Mouse (Mus musculus): ENCODE results near the gene Pea15a. TPM values are rescaled to one million over a fixed set of nuclear protein-coding genes. Genes with fewer than 3 reads are reported as not detected.
A peak's percentile ranks its signal among the peaks of the same experiment; 100 is the strongest.

The Pea15a gene
- polyA plus RNA-seq, 1 experiment from 2014 or later, result 370 TPM

DNA sequence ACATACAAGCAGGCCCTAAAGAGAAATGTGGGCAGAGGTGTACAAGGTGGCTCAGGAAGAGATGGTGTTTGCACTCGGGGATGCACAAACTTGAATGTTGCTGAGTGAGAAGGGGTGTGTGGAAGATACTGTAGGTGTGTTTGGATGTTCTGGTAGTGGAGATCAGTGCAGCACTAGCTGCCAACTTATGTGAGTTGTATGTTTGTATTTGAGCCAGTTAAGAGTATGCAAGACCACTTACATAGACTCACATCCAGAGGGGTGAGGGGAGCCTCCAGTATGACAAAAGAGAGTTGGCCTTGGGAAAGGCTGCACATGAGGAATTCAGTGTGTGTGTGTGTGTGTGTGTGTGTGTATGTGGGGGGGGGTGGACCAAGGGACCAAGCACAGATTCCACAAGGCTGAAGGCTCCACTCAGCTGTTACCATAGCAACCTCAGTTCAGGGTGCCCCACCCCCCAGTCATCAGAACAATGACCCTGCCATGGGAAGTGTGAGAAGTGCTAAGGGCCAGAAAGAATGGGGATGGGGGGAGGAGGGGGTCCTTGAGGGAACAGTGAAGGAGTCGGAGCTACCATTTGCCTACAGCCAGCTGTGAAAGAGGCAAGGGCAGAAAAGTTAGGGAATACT is 3.6 kb downstream of the Pea15a start:
- Histone ChIP-seq H3K27me3 (ENCODE audit: insufficient read depth, poor library complexity, severe bottlenecking) (no peaks in the 10 kb centered on the region), H3K27ac (peak overlapping the region; percentile 94), H3K36me3 (peaks cover 42% of the 10 kb centered on the region), H3K4me3 (peak overlapping the region; percentile 69), H3K9me3 (no peaks in the 10 kb centered on the region), H3K4me1 (replicated peaks) (peaks cover 79% of the 10 kb centered on the region)
- WGBS, result 20% methylated on average over 2 of the region's 2 CpGs
- DNase-seq (ENCODE audit: low spot score), result peak; percentile 92

DNA sequence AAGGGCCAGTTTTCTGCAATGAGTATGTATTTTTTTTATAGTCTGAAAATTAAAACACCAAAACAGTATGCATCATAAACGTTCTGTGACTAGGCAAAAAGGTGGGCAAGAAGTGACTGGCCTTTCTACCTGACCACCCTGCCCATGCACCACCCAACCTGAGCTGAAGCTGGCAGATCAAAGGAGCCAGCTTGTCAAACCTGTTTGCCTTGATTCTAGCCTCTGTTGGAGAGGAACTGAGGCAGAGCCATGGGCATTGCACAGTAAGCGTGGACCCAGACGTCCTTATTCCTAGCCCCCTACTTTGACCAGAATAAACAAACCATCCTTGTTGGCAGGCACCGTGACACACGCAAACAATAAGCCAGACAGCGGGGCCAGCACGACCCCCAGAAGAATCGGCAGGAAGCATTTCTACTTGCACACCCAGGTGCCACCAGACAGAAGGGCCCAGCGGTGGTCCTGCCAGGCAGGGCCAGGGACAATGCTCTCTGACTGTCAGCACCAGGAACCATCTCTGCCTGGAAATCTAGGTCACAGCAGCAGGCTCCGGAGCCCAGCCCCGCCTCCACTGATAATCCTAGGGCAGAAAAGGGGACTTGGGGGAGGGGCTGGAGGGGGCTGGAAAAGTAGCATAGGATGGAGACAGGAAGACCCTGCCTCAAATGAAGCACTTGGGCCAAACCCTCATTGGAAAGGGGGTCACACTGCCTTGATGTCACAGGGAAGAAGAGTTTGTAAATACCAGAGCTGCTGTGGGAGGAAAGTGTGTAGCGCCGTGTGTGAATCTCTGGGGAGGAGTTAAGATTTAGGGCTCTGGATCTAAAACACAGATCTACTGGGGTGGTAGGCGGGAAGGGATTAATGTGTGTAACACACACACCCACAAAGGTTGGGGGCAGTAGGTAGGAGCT is 4.4 kb downstream of the Pea15a start:
- peaks cover 50% of the 10 kb centered on the region for H3K36me3 ChIP-seq
- WGBS, result 8% methylated on average over 14 of the region's 14 CpGs

DNA sequence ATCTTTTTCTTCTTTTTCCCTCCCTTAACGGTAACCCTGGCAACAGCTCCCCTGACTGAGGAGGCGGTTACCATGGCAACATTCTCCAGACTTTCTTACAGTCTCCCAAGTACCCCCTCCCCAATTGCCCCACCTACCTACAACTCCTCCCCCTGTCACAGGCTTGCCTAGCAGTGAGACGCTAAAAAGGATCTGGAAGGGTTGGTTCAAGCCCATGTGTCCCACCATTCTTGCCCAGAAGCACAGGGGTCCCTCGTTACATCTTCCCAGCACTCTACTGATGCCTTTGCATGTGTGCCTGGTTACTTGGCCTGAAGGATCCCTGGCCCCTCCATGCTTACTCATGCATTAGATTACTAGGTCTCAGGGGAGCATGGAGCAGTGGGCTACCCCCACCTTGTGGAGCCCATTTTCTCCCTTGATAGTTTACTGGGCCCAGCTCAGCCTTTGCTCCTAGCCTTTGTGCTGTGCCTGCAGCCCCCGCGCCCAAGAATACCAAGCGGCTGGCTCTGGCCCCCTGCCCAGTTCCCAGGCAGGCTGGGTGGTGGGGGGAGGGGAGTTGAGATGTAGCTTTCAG is 5.6 kb downstream of the Pea15a start:
- Histone ChIP-seq H3K4me1 (replicated peaks) (peaks cover 63% of the 10 kb centered on the region), H3K27ac (peak overlapping the region; percentile 94), H3K9me3 (no peaks in the 10 kb centered on the region), H3K4me3 (peak overlapping the region; percentile 69), H3K27me3 (ENCODE audit: insufficient read depth, poor library complexity, severe bottlenecking) (no peaks in the 10 kb centered on the region), H3K36me3 (peaks cover 62% of the 10 kb centered on the region)
- 26% methylated on average over 7 of the region's 7 CpGs for WGBS
- peak; percentile 70 for DNase-seq (ENCODE audit: low spot score)

More for the DNA sequence above, 4.4 kb downstream of the Pea15a start:
- no peaks in the 10 kb centered on the region for H3K27me3 ChIP-seq (ENCODE audit: insufficient read depth, poor library complexity, severe bottlenecking)
- no peaks in the 10 kb centered on the region for H3K9me3 ChIP-seq
- peak; percentile 73 for DNase-seq (ENCODE audit: low spot score)
- peaks cover 74% of the 10 kb centered on the region for H3K4me1 ChIP-seq (replicated peaks)
- peak overlapping the region; percentile 69 for H3K4me3 ChIP-seq
- peak overlapping the region; percentile 94 for H3K27ac ChIP-seq

DNA sequence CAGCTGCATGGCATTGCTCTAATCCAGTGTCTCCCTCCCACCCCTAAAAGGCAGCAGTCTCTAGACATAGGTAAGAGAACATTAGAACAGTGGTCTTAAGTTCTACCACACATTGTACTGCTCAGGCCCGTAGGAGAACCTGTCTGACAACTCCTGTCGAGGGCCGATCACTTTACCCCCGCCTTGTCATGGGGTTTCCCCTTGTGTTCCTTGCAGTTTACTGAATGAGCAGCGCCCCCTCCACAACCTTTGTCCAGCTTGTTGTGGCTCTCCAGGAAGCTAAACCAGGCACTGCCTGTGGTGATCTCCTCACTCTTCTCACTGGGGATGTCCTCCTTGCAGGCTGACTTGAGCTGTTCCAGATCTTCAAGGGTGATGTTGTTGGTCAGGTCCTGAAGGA is 6.4 kb downstream of the Pea15a start:
- WGBS, result 74% methylated on average over 5 of the region's 5 CpGs
- Histone ChIP-seq H3K36me3 (peaks cover 70% of the 10 kb centered on the region), H3K4me1 (replicated peaks) (peaks cover 55% of the 10 kb centered on the region), H3K9me3 (no peaks in the 10 kb centered on the region), H3K4me3 (0 out of 2 replicates have a peak overlapping the region, but pooled peaks have one; percentile 69), H3K27me3 (ENCODE audit: insufficient read depth, poor library complexity, severe bottlenecking) (no peaks in the 10 kb centered on the region), H3K27ac (peak overlapping the region; percentile 94)
- no peak for DNase-seq (ENCODE audit: low spot score)

DNA sequence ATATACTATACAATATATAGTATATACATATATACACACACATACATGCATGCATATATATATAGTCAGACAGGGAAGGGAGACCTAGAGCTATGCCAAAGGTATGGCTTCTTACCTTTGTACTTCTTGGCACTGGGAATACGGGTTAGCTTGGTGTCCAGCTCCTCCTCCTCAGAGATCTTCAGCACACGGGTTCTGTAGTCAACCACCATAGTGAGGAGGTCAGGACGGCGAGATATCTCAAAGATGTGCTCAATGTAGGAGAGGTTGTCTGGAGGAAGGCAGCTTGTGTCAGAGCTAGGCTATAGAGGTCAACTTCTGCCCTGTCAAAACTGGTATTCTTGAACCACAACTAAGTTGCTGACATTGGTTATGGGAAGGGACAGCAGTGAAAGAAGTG is 7.6 kb downstream of the Pea15a start:
- peaks cover 50% of the 10 kb centered on the region for H3K4me1 ChIP-seq (replicated peaks)

DNA sequence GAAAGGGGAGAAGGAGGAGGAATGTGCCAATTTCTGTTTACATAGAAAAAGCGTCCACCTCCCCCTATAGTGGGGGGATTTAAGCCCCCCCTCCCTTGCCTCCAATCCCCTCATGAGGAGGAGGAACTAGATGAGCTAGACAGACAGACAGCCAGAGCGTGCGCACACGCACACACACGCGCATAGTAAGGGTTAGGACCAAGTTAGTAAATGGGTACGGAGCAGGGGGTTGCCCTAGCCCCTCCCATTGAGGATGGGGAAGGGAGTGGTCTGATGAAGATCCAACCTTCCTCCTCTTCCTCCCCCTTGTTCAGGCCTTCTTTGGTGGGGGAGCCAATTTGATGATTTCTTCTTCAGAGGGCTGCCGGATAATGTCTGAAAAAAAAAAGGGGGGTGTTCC is 8.3 kb downstream of the Pea15a start:
- 91% methylated on average over 8 of the region's 8 CpGs for WGBS
- no peak for DNase-seq (ENCODE audit: low spot score)
- Histone ChIP-seq H3K36me3 (peaks cover 88% of the 10 kb centered on the region), H3K4me3 (no peak overlapping the region), H3K9me3 (no peaks in the 10 kb centered on the region), H3K27ac (no peak overlapping the region), H3K27me3 (ENCODE audit: insufficient read depth, poor library complexity, severe bottlenecking) (no peaks in the 10 kb centered on the region), H3K4me1 (replicated peaks) (peaks cover 43% of the 10 kb centered on the region)

More for the DNA sequence above, 7.6 kb downstream of the Pea15a start:
- Histone ChIP-seq H3K27ac (no peak overlapping the region), H3K9me3 (no peaks in the 10 kb centered on the region), H3K36me3 (peaks cover 82% of the 10 kb centered on the region), H3K27me3 (ENCODE audit: insufficient read depth, poor library complexity, severe bottlenecking) (no peaks in the 10 kb centered on the region), H3K4me3 (no peak overlapping the region)
- WGBS, result 88% methylated on average over 4 of the region's 4 CpGs
- DNase-seq (ENCODE audit: low spot score), result no peak

DNA sequence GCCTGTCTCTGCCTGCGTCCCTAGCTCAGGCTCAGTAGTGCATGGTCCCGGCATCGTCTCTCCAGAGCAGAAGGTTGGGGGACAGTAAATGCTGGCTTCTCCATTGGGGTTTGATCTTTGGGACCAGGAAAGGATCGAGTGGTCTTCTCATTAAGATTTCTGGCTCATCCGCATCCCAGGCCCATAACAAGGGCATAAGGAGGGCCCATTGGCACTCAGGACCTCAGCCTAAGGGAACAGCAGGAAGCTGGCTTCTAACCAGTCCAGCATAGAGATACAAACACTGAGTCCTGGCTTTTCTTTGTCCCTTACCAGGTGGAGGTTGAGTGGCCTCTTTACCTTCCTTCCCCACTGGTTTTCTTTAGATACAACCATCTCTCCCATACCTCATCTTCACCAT is 8.8 kb downstream of the Pea15a start:
- Histone ChIP-seq H3K9me3 (no peaks in the 10 kb centered on the region), H3K36me3 (peaks cover 89% of the 10 kb centered on the region), H3K4me3 (no peak overlapping the region), H3K27ac (no peak overlapping the region), H3K27me3 (ENCODE audit: insufficient read depth, poor library complexity, severe bottlenecking) (no peaks in the 10 kb centered on the region), H3K4me1 (replicated peaks) (peaks cover 38% of the 10 kb centered on the region)
- DNase-seq (ENCODE audit: low spot score), result no peak
- WGBS, result 87% methylated on average over 5 of the region's 5 CpGs

DNA sequence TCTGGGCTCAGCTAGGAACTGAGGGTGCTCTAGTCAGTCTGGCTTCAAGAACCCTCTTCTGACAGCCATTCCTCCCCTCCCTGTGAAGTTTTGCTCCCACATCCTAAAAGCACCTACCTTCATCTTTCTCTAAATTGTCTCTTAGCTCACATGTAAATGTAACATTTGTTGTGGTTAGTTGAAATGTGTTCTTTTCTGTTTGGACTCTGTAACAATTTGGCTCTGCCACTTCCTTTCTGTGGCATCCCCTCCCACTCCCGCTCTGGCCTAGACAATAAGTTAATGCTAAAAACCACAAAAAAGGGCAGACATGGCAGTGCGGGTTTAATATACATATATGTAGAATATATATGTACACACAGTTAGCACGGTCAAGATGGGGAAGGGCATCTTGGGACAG is 9.5 kb downstream of the Pea15a start:
- Histone ChIP-seq H3K27ac (no peak overlapping the region), H3K36me3 (peaks cover 93% of the 10 kb centered on the region), H3K4me3 (no peak overlapping the region), H3K4me1 (replicated peaks) (peaks cover 31% of the 10 kb centered on the region), H3K27me3 (ENCODE audit: insufficient read depth, poor library complexity, severe bottlenecking) (no peaks in the 10 kb centered on the region), H3K9me3 (no peaks in the 10 kb centered on the region)
- no peak for DNase-seq (ENCODE audit: low spot score)
- 91% methylated on average over 3 of the region's 3 CpGs for WGBS

DNA sequence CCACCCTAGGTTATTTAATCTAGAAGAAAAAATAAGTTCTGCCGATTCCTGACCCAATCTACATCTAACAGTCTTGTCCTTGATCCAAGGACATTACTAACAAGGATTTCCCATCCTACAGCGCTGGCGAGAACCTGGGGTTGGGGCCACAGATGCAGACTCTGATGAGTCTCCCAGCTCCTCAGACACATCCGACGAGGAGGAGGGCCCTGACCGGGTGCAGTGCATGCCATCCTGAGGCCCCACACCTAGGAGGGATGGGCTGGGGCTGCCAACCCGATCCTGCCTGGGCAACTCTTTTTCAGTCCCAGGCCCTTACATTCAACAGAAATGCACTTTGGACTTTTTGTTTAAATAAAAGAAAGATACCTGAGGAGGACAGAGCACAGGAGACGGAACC is 12.2 kb downstream of the Pea15a start:
- H3K4me1 ChIP-seq (replicated peaks), result peaks cover 7% of the 10 kb centered on the region
- no peaks in the 10 kb centered on the region for H3K9me3 ChIP-seq
- peak overlapping the region; percentile 45; the same call in 1 of the 2 replicates for H3K27ac ChIP-seq
- H3K27me3 ChIP-seq (ENCODE audit: insufficient read depth, poor library complexity, severe bottlenecking), result no peaks in the 10 kb centered on the region
- DNase-seq (ENCODE audit: low spot score), result no peak
- no peak overlapping the region for H3K4me3 ChIP-seq
- 79% methylated on average over 8 of the region's 8 CpGs for WGBS
- peaks cover 96% of the 10 kb centered on the region for H3K36me3 ChIP-seq

DNA sequence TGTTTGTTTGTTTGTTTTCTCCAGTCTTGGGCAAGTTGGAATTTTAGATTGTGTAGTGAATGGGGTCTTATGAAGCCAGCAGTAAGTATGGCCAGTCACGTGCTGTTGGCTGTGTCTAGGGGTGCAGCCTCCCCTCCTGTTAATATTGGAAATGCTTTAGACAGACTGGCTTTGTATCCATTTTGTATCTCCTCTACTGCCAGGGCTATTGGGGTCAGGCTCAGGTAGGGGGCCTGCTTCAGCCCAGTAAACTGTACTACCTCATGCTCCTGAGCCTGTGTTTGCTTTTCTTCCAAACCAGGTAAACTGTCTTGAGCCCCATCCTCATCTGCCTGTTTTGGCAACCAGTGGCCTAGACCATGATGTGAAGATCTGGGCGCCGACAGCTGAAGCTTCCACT is 14.4 kb downstream of the Pea15a start:
- Histone ChIP-seq H3K27ac (no peak overlapping the region), H3K9me3 (no peaks in the 10 kb centered on the region), H3K27me3 (ENCODE audit: insufficient read depth, poor library complexity, severe bottlenecking) (no peaks in the 10 kb centered on the region), H3K4me3 (no peak overlapping the region), H3K4me1 (replicated peaks) (peaks cover 7% of the 10 kb centered on the region), H3K36me3 (peaks cover 96% of the 10 kb centered on the region)
- WGBS, result 96% methylated on average over 3 of the region's 3 CpGs
- DNase-seq (ENCODE audit: low spot score), result no peak

DNA sequence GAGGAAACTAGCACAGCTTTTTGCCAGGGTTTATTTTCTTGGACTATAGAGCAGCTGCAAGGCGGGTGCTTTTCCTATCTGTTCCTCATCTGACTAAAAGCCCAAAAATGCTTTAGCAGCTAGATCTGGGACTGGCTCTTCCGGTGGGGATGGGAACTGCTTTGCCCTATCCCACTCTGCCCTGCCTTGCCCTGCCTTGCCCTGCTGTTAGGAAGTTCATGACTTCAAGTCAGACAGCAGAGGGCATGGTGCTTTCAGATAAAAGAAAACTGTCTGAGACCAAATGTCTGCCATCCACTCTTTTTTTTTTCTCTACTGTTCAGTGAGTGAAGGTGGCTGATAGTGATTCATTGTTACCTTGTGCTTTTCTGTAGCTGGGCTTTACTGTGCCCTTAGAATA is 15.0 kb downstream of the Pea15a start:
- Histone ChIP-seq H3K27ac (no peak overlapping the region), H3K27me3 (ENCODE audit: insufficient read depth, poor library complexity, severe bottlenecking) (no peaks in the 10 kb centered on the region), H3K4me3 (no peak overlapping the region), H3K4me1 (replicated peaks) (peaks cover 7% of the 10 kb centered on the region), H3K36me3 (peaks cover 96% of the 10 kb centered on the region), H3K9me3 (no peaks in the 10 kb centered on the region)
- whole genome bisulfite sequencing, result 91% methylated on average over 2 of the region's 2 CpGs
- DNase-seq (ENCODE audit: low spot score), result no peak

DNA sequence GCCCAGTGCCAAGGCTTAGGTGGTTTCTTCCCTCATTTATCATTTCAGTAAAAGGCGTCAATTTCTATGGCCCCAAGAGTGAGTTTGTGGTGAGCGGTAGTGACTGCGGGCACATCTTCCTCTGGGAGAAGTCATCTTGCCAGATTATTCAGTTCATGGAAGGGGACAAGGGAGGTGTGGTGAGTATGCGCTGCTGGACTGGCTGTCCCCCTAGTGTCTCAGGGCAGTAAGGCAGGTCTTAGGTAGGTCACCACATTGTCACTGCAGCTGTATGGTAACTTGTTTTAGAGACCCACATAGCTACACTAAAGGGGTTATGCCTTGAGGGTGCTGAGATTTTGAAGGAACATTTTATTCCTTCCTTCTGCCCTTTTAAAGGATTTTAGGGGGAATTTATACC is 17.7 kb downstream of the Pea15a start:
- Histone ChIP-seq H3K9me3 (no peaks in the 10 kb centered on the region), H3K36me3 (peaks cover 93% of the 10 kb centered on the region), H3K4me3 (no peak overlapping the region), H3K27ac (no peak overlapping the region), H3K4me1 (replicated peaks) (no peaks in the 10 kb centered on the region), H3K27me3 (ENCODE audit: insufficient read depth, poor library complexity, severe bottlenecking) (no peaks in the 10 kb centered on the region)
- WGBS, result 75% methylated on average over 4 of the region's 4 CpGs
- DNase-seq (ENCODE audit: low spot score), result peak; percentile 28

Measured in hindbrain, embryonic 10.5 days (tissue).